Mouse (Mus musculus) forebrain, embryonic 16.5 days (tissue): ENCODE data around the gene B230307C23Rik. TPM values are rescaled to one million over a fixed set of nuclear protein-coding genes. Genes with fewer than 3 reads are reported as not detected.
"Not testable (repeated sequence)": the region's sequence is repeated elsewhere in the genome, so short reads cannot be mapped to it uniquely, and the experiment has no call there.

Experiments
- ATAC-seq: fragments of 200-750 bp; cut with Nextera tagmentation; 2 replicates; pipeline ENCODE4 v1.8.0; 2017; ENCODE audit warnings: mild to moderate bottlenecking, moderate library complexity
- H3K27ac ChIP-seq: fragments of 300-500 bp; sonication (generic); 2 replicates; pipeline ENCODE4 v1.5.1; 2014; ENCODE audit warnings: low read length, control low read depth
- H3K27me3 ChIP-seq: fragments of 300-500 bp; sonication (generic); replicated peaks from 2 replicates; pipeline ENCODE4 v1.6.1; 2014; ENCODE audit warnings: low read length; ENCODE audit not compliant: control insufficient read depth, insufficient read depth
- H3K36me3 ChIP-seq: fragments of 300-500 bp; sonication (generic); 2 replicates; pipeline ENCODE4 v1.6.1; 2014; ENCODE audit not compliant: control insufficient read depth, insufficient read depth
- H3K4me1 ChIP-seq: fragments of 300-500 bp; sonication (generic); replicated peaks from 2 replicates; pipeline ENCODE4 v1.6.1; 2014; ENCODE audit warnings: low read length; ENCODE audit not compliant: control insufficient read depth, insufficient read depth
- H3K4me2 ChIP-seq: fragments of 300-500 bp; sonication (generic); 2 replicates; pipeline ENCODE4 v1.6.1; 2014; ENCODE audit warnings: mild to moderate bottlenecking, low read length, control low read depth
- H3K4me3 ChIP-seq: fragments of 300-500 bp; sonication (generic); replicated peaks from 2 replicates; pipeline ENCODE4 v1.5.1; 2014; ENCODE audit warnings: mild to moderate bottlenecking, low read length, control low read depth
- H3K9ac ChIP-seq: fragments of 300-500 bp; sonication (generic); replicated peaks from 2 replicates; pipeline ENCODE4 v1.6.1; 2014; ENCODE audit warnings: low read depth, low read length, control low read depth
- H3K9me3 ChIP-seq: fragments of 300-500 bp; sonication (generic); 2 replicates; pipeline ENCODE4 v1.6.1; 2016; ENCODE audit warnings: low read length; ENCODE audit not compliant: control insufficient read depth
- WGBS: fragments of 180-500 bp; shearing (Covaris S2); extraction: QIAGEN DNeasy Blood & Tissue Kit; methylation state at CpG from one replicate; pipeline ENCODE4 v1.1.7; 2014; 5-methylcytosine and 5-hydroxymethylcytosine counted together
- polyA plus RNA-seq: library from polyadenylated mRNA; unstranded; fragments of >200 nt; fragmentation: Nextera tagmentation; extraction: Ambion mirVana; gene quantifications from 2 replicates; pipeline ENCODE4 v1.2.1, GENCODE M21; 2015

Gene B230307C23Rik
- polyA plus RNA-seq, 1 experiment from 2014 or later = 23.8 TPM

DNA sequence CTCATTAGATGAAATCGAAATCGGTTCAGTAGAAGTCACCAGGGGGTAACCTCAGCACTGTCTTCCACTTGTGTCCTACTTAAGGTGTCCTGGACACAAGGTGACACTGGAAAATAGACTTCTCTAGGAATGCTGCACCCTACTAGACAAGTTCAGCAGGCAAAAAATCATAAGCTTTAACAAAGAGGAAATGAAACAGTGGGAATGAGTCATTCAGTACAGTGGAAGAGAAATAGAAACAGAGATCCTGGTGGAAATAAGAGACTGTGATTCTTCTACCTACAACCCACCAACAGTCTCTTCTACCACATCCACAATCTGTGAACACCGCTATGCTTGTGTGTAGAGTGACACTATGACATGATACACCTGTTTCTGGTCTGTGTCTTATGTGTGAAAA is 4.6 kb upstream of the B230307C23Rik start:
- not testable (repeated sequence) for H3K4me1 ChIP-seq, H3K27me3 ChIP-seq, H3K4me3 ChIP-seq, H3K27ac ChIP-seq, H3K4me2 ChIP-seq, H3K9ac ChIP-seq, H3K9me3 ChIP-seq, ATAC-seq, H3K36me3 ChIP-seq
- WGBS = 75% methylated on average over 3 of the region's 3 CpGs

DNA sequence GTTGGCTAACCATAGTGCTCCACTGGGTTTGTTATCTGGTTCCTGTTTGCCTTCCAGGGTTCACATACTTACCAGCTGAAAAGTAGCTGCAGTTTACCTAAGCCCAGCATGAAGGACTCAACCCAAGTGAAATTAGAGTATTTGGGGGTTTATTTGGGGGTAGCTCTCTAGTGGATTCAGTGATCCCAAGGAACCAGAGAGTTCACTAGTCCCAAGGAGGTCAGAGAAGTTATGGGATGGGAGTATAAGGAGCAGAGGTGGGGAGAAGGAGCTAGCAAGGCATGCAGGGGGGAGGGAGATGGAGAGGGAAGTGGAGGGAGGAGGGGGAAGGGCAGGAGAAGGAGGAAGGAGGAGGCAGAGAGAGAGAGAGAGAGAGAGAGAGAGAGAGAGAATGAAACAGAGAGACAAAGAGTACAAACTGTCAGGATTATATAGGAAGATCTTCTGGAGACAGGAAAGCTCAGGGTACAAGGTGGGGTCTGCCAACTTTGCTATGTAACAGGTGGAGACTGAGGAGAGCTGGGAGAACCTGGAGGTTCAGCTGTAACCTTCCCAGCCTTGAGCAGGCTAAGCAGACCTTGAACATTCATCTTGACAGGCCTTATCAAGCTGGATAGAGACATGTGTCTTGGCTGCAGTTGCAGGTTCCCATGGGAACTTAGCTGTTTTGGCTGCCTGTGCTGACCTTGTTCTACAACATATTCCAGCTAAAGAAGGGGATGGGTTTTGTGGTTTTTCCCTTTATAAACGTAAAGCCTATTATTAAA is 1.1 kb upstream of the B230307C23Rik start:
- ATAC-seq = no peak

DNA sequence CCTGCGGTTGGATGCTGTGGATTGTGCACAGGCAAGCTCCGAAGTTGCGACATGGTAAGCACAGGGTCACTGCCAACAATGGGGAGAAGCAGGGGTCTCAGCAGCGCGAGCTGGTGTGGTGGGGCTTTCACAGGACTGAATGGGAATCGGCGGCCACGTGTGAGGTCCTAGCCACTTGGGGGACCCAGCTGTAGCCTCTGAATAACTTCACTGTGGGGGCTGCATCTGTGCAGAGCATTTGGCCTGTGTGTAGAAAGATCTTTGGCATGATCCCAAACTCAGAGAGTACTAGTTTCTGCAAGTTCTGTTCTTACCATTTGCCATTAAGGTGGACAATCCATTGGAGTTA is 242 bp downstream of the B230307C23Rik start:
- not testable (repeated sequence) for H3K27ac ChIP-seq, H3K36me3 ChIP-seq, H3K27me3 ChIP-seq
- Histone ChIP-seq H3K9me3 (peaks cover 11% of the 10 kb centered on the region), H3K9ac (peak overlapping the region; percentile 51), H3K4me1 (peaks cover 12% of the 10 kb centered on the region), H3K4me3 (peak overlapping the region; percentile 53), H3K4me2 (peak overlapping the region; percentile 81)
- WGBS = 0% methylated on average over 8 of the region's 8 CpGs
- peak; percentile 67 for ATAC-seq

More for the DNA sequence above, 1.1 kb upstream of the B230307C23Rik start:
- Histone ChIP-seq H3K27me3 (no peaks in the 10 kb centered on the region), H3K4me2 (peak overlapping the region; percentile 81), H3K4me3 (peak overlapping the region; percentile 53), H3K27ac (no peak overlapping the region), H3K9ac (no peak overlapping the region), H3K9me3 (peaks cover 7% of the 10 kb centered on the region), H3K36me3 (peaks cover 4% of the 10 kb centered on the region; the same call in 1 of the 2 replicates), H3K4me1 (peaks cover 12% of the 10 kb centered on the region)
- 7% methylated on average over 1 of the region's 1 CpGs for WGBS

DNA sequence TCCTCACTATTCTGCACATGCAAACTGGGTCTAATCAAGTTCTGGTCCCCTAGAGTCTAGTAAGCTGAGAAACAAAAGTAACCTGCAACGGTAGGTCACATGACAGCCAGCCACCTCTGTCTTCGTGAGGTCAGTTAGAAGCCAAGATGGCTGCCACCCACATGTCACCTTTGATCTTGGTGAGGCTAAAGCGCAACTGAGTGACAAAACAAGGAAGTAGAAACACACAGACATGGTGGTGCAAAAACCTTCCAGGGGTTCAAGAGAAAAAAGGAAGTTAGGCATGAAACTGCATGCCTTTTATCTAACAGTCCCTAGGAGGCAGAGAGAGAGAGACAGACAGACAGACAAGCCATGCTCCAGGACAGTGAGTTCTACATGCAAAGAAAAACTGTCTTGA is 25.0 kb downstream of the B230307C23Rik start:
- Histone ChIP-seq H3K9me3 (peaks cover 20% of the 10 kb centered on the region), H3K4me2 (no peak overlapping the region), H3K4me1 (no peaks in the 10 kb centered on the region), H3K27ac (no peak overlapping the region), H3K27me3 (no peaks in the 10 kb centered on the region), H3K9ac (no peak overlapping the region), H3K36me3 (peaks cover 4% of the 10 kb centered on the region; the same call in 1 of the 2 replicates), H3K4me3 (no peak overlapping the region)
- no peak for ATAC-seq
- WGBS = 89% methylated on average over 3 of the region's 3 CpGs

DNA sequence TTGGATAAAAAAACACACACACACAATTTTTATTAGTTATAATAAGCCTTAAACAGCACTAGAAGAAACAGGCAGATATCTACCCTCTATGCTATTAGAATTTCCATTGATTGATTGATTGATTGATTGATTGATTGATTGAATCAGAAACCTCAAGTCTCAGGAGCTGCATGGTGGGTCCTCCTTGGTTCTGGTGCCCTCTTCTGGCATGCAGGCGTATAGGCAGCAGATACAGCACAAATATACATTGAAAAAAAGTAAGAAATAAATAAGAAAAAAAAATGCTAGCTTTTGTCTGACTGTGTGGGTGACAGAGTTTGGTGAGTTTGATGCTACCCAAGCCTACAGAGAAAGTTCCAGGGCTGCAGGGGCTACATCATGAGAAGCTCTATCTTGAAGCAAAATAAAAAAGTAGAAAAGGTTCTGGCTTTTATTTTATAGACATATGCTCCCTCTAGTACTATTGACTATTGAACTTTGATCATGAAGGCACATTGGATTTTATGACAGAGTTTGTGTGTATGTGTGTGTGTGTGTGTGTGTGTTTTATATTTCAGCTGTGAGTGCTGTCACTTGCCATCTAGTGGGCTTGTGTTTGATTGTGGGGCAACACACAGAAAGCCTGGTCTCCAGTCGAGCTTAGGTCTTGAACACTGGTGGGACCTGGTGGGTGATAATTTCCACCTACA is 25.7 kb downstream of the B230307C23Rik start:
- no peak overlapping the region for H3K27ac ChIP-seq
- WGBS = 68% methylated on average over 2 of the region's 2 CpGs
- peaks cover 4% of the 10 kb centered on the region; the same call in 1 of the 2 replicates for H3K36me3 ChIP-seq
- no peak for ATAC-seq
- no peaks in the 10 kb centered on the region for H3K27me3 ChIP-seq
- H3K4me3 ChIP-seq = no peak overlapping the region
- peaks cover 14% of the 10 kb centered on the region for H3K9me3 ChIP-seq
- H3K4me1 ChIP-seq = no peaks in the 10 kb centered on the region
- no peak overlapping the region for H3K4me2 ChIP-seq
- no peak overlapping the region for H3K9ac ChIP-seq

DNA sequence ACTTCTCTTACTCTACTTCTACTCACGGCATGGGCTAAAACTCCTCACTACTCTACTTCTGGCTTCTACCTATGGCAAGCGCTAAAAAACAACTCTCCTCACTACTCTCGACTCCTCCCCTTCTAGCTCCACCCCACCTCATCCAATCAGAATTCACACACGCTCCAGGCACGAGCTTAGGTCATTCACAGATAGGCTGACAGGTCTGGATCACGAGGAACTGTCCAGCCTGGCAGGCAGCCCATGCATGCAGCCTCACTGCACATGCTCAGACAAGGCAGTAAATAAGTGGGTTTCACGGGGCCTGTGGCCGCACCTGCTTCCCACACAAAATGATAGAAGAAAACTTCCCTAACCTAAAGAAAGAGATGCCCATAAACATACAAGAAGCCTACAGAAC is 29.1 kb downstream of the B230307C23Rik start:
- not testable (repeated sequence) for H3K4me1 ChIP-seq, H3K36me3 ChIP-seq, ATAC-seq, H3K4me3 ChIP-seq, H3K27ac ChIP-seq, H3K27me3 ChIP-seq, H3K9ac ChIP-seq, H3K4me2 ChIP-seq
- H3K9me3 ChIP-seq = peaks cover 16% of the 10 kb centered on the region
- 88% methylated on average over 8 of the region's 8 CpGs for WGBS

DNA sequence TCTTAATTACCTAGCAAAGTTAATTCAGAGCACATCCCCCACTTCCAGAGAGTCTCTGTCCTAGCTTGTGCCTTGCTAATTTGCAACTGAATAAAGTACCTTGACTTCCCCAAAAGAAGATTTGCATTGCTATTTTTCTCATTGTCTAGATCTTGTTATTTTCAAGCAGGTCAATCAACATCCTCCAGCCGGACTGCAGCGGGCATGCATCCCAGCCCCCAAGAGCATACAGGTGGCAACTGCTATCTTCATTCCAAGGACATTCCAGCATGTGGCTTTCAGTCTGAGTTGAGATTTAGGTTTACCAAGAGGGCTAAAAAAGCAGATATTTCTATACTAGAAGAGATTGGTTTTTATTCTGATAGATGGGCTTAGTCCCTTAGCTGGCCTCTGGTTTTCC is 37.9 kb downstream of the B230307C23Rik start:
- not testable (repeated sequence) for H3K9ac ChIP-seq, H3K27ac ChIP-seq, H3K4me3 ChIP-seq, H3K9me3 ChIP-seq, ATAC-seq, H3K36me3 ChIP-seq, H3K4me1 ChIP-seq, H3K27me3 ChIP-seq, H3K4me2 ChIP-seq
- WGBS = 96% methylated on average over 2 of the region's 2 CpGs

DNA sequence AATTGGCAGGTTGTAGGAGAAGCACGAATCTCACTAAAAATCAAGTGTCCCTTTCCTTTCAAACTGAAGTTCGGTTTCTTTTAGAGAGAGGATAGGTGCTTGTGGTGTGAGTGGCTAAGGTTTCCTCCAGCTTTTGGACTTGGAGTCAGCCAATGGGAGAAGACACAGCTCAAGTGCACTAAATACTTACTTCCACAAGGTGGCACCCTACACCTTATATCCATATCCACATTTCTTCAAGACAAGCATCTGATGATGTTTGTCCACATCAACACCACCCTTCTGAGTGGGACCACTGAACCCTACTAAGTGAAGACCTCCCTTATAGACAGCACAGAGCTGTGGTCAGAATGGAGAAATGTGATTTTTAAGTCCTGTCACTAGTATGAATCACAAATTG is 44.6 kb downstream of the B230307C23Rik start:
- ATAC-seq = no peak
- Histone ChIP-seq H3K27me3 (no peaks in the 10 kb centered on the region), H3K4me2 (no peak overlapping the region), H3K27ac (no peak overlapping the region), H3K9me3 (peaks cover 5% of the 10 kb centered on the region; the same call in 1 of the 2 replicates), H3K4me1 (no peaks in the 10 kb centered on the region), H3K4me3 (no peak overlapping the region), H3K9ac (no peak overlapping the region), H3K36me3 (no peaks in the 10 kb centered on the region)
- 85% methylated on average over 2 of the region's 2 CpGs for WGBS

DNA sequence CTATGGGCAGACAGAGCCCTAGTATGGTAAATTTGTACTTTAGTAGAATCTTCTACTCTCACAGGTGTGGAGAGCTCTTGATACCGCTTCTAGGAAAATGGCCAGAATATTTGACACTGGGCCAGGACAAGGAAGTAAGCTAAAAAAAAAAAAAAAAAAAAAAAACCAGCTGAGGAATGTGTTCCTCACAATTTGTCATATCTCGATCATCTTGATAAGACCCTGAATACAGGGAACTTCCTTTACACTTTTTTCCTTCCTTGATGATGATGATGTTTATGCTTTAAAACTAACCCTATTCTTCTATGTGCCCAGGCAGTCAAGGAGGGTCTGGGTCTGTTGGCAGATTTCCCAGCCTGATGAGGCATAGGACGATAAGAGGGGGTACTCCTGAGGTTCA is 82.3 kb downstream of the B230307C23Rik start:
- not testable (repeated sequence) for H3K9ac ChIP-seq, H3K9me3 ChIP-seq, H3K4me2 ChIP-seq, H3K36me3 ChIP-seq, ATAC-seq, H3K27me3 ChIP-seq, H3K4me3 ChIP-seq, H3K27ac ChIP-seq
- 93% methylated on average over 3 of the region's 3 CpGs for WGBS
- H3K4me1 ChIP-seq = peaks cover 13% of the 10 kb centered on the region
